Mouse (Mus musculus) urinary bladder, postnatal 36 days (tissue): ENCODE measurements around the gene Olfr911-ps1.

Source experiments
- DNase-seq, 2 experiments: peaks; one replicate each; pipeline ENCODE4 v3.0.0; 2022; ENCODE audit warnings: low spot score in 2 of 2, mixed read lengths in 1 of 2

The Olfr911-ps1 gene

GRCm38 (mm10) chr9:38521280-38521679 lies at the start of gene Olfr911-ps1:
Olfr911-ps1 (plus strand) TSS chr9:38521580.
- DNase-seq = no peak

DNA sequence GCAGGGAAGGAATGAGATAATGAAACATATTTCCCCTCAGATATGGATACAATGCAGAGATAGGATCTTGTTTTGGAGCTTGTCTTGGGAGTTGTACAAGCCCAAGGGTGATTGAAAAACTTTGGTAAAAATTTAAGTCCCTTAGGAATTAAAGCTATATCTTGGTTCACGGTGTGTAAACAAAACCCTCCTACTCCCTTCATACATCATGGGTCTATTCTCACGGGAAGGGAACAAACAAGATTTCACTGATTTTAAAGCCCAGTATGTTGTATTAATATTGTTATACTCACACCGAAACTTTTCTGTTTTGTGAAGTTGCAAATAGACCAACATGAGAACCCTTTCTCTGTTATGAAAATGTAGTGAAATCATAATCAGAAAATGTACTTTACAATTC lies 34.6 kb upstream of the Olfr911-ps1 start, which contains the start of gene Olfr906:
TSS of gene Olfr906 (plus strand) at position 301 of the 400 bp plus-strand sequence.
- DNase-seq = no peak

DNA sequence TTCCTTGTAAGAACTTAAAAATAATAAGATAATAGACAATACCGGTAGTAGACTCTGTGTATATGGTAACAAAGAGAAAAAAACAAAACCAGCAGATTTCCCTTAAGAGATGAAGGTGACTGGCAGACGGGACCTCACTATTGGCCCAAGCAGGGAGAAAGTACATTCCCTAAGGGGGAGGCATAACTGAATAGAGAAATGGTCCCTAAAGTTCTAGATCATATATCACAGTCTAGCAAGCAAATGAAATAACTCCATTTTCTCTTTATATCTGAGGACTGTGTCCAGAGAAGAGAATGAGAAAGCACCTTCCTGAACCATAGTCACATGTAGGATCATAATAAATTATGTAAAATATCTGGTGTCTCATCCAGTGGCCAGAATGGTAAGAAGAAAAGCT lies 25.9 kb upstream of the Olfr911-ps1 start, which contains the start of gene Olfr907:
TSS of gene Olfr907 (plus strand) at position 301 of the 400 bp plus-strand sequence.
- no peak for DNase-seq

DNA sequence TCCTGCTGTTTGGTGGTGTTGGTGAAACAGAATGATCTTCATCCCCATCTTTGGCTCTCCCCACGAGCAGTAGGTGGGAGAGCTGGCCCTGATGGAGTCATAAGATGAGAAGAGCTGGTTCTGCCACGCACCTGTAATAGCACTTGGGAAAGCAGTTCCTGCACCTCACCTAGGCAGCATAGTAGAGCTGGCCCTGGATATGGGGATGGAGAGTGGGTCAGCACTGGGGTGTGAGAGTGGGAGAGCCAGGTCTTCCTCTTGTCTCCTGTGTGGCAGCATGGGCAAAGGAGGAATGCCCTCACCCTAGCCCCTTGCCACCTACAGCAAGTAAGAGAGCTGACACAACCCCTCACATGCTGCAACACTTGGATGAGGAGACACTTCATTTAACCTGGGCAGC lies 9.0 kb upstream of the Olfr911-ps1 start:
- no peak for DNase-seq

DNA sequence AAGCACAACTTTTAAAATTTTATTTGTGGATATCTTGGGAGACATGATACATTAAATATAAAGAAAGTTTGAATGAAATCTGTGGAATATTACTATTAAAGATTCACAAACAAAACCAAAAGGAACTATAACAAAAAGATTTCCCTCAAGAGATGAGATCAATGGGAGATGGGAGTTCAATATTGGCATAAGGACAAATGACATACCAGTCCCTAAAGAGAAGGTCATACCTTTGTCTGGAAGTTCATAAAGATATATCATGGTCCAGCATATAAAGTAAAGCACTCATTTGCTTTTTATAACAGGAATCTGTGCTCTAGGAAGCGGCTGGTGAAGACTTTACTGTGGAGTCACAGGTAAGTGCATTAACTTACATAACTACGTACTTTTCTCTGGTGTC lies 16.2 kb downstream of the Olfr911-ps1 start, which contains the start of gene Olfr910:
TSS of gene Olfr910 (plus strand) at position 301 of the 400 bp plus-strand sequence.
- DNase-seq = no peak
